Mouse (Mus musculus) heart, embryonic 14.5 days (tissue): ENCODE results near the gene Rhod. TPM values are rescaled to one million over a fixed set of nuclear protein-coding genes. Genes with fewer than 3 reads are reported as not detected.

Experiments used
- ATAC-seq: fragments of 200-750 bp; cut with Nextera tagmentation; 2 replicates; pipeline ENCODE4 v1.8.0; 2017; ENCODE audit warnings: low read depth, moderate TSS enrichment; ENCODE audit not compliant: insufficient number of reproducible peaks, insufficient read depth, low FRiP score
- H3K27ac ChIP-seq, 2 experiments: fragments of 200-500 bp in 1 of 2; fragments of 300-500 bp in 1 of 2; sonication (generic) in 1 of 2; replicated peaks in 1 of 2; 2 replicates each; pipeline ENCODE4 v1.5.1; 2012 to 2014; ENCODE audit warnings: low read depth in 2 of 2, low read length in 2 of 2, control low read depth in 1 of 2, mild to moderate bottlenecking in 1 of 2, mixed read lengths in 1 of 2; ENCODE audit not compliant: control insufficient read depth in 1 of 2, insufficient read depth in 1 of 2
- H3K27me3 ChIP-seq: fragments of 300-500 bp; sonication (generic); 2 replicates; pipeline ENCODE4 v1.6.1; 2014; ENCODE audit warnings: mild to moderate bottlenecking, low read length, control low read depth; ENCODE audit not compliant: control insufficient read depth, insufficient read depth
- H3K36me3 ChIP-seq: fragments of 300-500 bp; sonication (generic); 2 replicates; pipeline ENCODE4 v1.6.1; 2014; ENCODE audit warnings: mild to moderate bottlenecking, control low read depth, low read length, mixed read lengths; ENCODE audit not compliant: control insufficient read depth, insufficient read depth
- H3K4me1 ChIP-seq, 2 experiments: fragments of 200-500 bp in 1 of 2; fragments of 300-500 bp in 1 of 2; sonication (generic) in 1 of 2; 2 replicates each; pipeline ENCODE4 v1.6.1; 2012 to 2014; ENCODE audit warnings: low read length in 2 of 2, control low read depth in 1 of 2, mixed read lengths in 1 of 2; ENCODE audit not compliant: control insufficient read depth in 2 of 2, insufficient read depth in 2 of 2
- H3K4me2 ChIP-seq: fragments of 300-500 bp; sonication (generic); 2 replicates; pipeline ENCODE4 v1.6.1; 2014; ENCODE audit warnings: mild to moderate bottlenecking, low read length
- H3K4me3 ChIP-seq, 2 experiments: fragments of 200-500 bp in 1 of 2; fragments of 300-500 bp in 1 of 2; sonication (generic) in 1 of 2; 2 replicates each; pipeline ENCODE4 v1.5.1; 2012 to 2014; ENCODE audit warnings: low read length in 2 of 2, mild to moderate bottlenecking in 2 of 2, control low read depth in 1 of 2, low read depth in 1 of 2, moderate library complexity in 1 of 2; ENCODE audit not compliant: control insufficient read depth in 1 of 2, insufficient read depth in 1 of 2
- H3K9ac ChIP-seq: fragments of 300-500 bp; sonication (generic); 2 replicates; pipeline ENCODE4 v1.6.1; 2014; ENCODE audit warnings: mild to moderate bottlenecking, low read length
- H3K9me3 ChIP-seq: fragments of 300-500 bp; sonication (generic); 2 replicates; pipeline ENCODE4 v1.6.1; 2016; ENCODE audit warnings: low read length, control low read depth; ENCODE audit not compliant: control insufficient read depth
- WGBS: fragments of 180-500 bp; shearing (Covaris S2); extraction: QIAGEN DNeasy Blood & Tissue Kit; methylation state at CpG from one replicate; pipeline ENCODE4 v1.1.7; 2014; 5-methylcytosine and 5-hydroxymethylcytosine counted together
- polyA plus RNA-seq: library from polyadenylated mRNA; unstranded; fragments of >200 nt; fragmentation: Nextera tagmentation; extraction: Ambion mirVana; gene quantifications from 2 replicates; pipeline ENCODE4 v1.2.1, GENCODE M21; 2014

Gene Rhod
- polyA plus RNA-seq, 1 experiment from 2014 or later: 24.0 TPM

- ATAC-seq: no peak
- whole genome bisulfite sequencing: 9% methylated on average over 21 of the region's 21 CpGs
- Histone ChIP-seq H3K9ac (peak within 1 kb of the TSS; percentile 59), H3K4me3 (peak within 1 kb of the TSS; percentile 38 to 43), H3K4me1 (peaks cover 4 to 6% of the 10 kb centered on the region in 2 experiments; a peak in 3 of 4 replicates), H3K27ac (no peak within 1 kb of the TSS), H3K4me2 (peak within 1 kb of the TSS; percentile 94), H3K36me3 (no peaks in the 10 kb centered on the region), H3K27me3 (peaks cover 23% of the 10 kb centered on the region), H3K9me3 (no peaks in the 10 kb centered on the region)
Measured at GRCm38 (mm10) chr19:4477345-4478189, 38.3 kb upstream of the Rhod start, which contains the start of gene Syt12. Gene Syt12 (minus strand): TSS chr19:4477447.

DNA sequence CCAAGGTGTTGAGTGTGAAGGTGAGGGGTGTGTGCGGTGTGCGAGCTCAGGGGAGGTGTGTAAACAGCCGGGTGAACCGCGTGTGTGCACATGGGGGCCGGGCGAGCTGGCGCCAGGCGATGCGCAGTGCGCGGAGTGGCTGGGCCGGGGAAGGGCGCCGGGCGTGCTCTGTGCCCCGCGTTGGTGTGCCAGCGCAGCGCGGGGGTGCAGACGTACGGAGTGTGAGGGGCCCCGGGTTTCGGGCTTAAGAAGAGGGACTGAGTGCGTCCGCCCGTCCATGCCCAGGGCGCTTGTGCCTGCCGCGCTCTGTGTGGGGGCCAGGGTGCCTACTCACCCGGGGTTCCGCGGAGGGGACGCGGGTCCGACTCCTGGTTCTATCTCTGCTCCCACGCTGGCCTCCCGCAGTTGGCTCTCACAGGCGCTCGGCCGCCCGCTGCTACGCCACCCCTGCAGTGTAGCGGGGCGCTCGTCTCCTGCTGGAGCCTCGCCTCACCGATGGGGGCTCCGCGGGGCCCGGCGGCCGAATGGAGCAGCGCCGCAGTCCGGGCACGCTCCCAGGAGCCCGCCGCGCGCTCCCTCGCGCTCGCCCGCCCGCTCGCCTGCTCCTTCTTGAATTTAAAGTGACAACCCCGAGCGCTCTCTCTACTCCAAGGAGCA, 37.5 kb upstream of the Rhod start:
- H3K4me3 ChIP-seq: peak overlapping the region; percentile 38 to 43
- H3K9me3 ChIP-seq: no peaks in the 10 kb centered on the region
- no peak overlapping the region for H3K27ac ChIP-seq
- under 1% methylated on average over 55 of the region's 70 CpGs for WGBS
- H3K36me3 ChIP-seq: no peaks in the 10 kb centered on the region
- H3K9ac ChIP-seq: peak overlapping the region; percentile 59
- peak overlapping the region; percentile 94 for H3K4me2 ChIP-seq
- H3K27me3 ChIP-seq: peaks cover 23% of the 10 kb centered on the region
- ATAC-seq: peak; percentile 35; the same call in 1 of the 2 replicates
- peaks cover 4 to 6% of the 10 kb centered on the region in 2 experiments; a peak in 3 of 4 replicates for H3K4me1 ChIP-seq

- Histone ChIP-seq H3K9ac (no peak overlapping the region), H3K27ac (no peak overlapping the region), H3K4me2 (no peak overlapping the region), H3K27me3 (peaks cover 23% of the 10 kb centered on the region), H3K9me3 (no peaks in the 10 kb centered on the region), H3K4me3 (no peak overlapping the region), H3K4me1 (peaks cover 4 to 6% of the 10 kb centered on the region in 2 experiments; a peak in 3 of 4 replicates), H3K36me3 (no peaks in the 10 kb centered on the region)
- no peak for ATAC-seq
- WGBS: 76% methylated on average over 11 of the region's 11 CpGs
Measured at GRCm38 (mm10) chr19:4475224-4475925, 36.1 kb upstream of the Rhod start.

DNA sequence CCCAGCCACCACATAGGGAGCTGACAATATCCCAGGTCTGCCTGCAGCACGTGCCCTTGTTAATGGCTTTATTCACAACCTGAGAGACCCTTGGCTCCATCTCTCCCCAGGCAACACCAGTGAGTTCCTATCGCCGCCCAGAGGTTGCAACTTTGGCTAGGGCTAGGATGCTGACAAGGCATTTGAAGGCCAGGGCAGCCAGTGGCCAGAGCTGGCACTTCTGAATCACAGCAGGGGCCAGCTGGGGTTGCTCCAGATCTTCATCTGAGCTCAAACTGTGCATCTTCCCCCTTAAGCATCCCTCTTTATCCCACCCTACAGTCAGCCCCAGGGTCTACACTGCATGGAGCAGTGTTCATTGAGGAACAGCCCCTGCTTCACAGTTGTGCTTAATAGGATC, 35.5 kb upstream of the Rhod start:
- Histone ChIP-seq H3K9ac (no peak overlapping the region), H3K27ac (no peak overlapping the region), H3K36me3 (no peaks in the 10 kb centered on the region), H3K4me1 (peaks cover 4 to 6% of the 10 kb centered on the region in 2 experiments; a peak in 3 of 4 replicates), H3K4me2 (no peak overlapping the region), H3K4me3 (no peak overlapping the region), H3K27me3 (peaks cover 23% of the 10 kb centered on the region), H3K9me3 (no peaks in the 10 kb centered on the region)
- ATAC-seq: no peak
- WGBS: 45% methylated on average over 3 of the region's 3 CpGs

DNA sequence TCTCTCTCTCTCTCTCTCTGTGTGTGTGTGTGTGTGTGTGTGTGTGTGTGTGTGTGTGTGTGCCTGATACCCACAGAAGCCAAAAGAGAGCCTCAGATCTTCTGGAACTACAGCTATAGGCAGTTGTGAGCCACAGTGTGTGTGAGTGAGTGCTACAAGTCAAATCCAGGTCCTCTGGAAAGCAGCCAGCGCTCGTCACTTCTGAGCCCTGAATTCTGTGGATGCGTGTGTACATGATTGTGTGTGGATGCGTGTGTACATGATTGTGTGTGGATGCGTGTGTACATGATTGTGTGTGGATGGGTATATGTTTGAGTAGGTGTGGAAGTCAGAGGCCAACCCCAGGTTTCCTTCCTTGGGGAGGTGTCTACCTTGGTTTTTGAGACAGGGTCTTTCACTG, 34.3 kb upstream of the Rhod start:
- no peaks in the 10 kb centered on the region for H3K9me3 ChIP-seq
- H3K4me3 ChIP-seq: no peak overlapping the region
- H3K27ac ChIP-seq: no peak overlapping the region
- H3K36me3 ChIP-seq: no peaks in the 10 kb centered on the region
- peaks cover 23% of the 10 kb centered on the region for H3K27me3 ChIP-seq
- no peak overlapping the region for H3K9ac ChIP-seq
- no peak overlapping the region for H3K4me2 ChIP-seq
- 77% methylated on average over 5 of the region's 5 CpGs for WGBS
- ATAC-seq: no peak
- peaks cover 4 to 6% of the 10 kb centered on the region in 2 experiments; a peak in 3 of 4 replicates for H3K4me1 ChIP-seq

DNA sequence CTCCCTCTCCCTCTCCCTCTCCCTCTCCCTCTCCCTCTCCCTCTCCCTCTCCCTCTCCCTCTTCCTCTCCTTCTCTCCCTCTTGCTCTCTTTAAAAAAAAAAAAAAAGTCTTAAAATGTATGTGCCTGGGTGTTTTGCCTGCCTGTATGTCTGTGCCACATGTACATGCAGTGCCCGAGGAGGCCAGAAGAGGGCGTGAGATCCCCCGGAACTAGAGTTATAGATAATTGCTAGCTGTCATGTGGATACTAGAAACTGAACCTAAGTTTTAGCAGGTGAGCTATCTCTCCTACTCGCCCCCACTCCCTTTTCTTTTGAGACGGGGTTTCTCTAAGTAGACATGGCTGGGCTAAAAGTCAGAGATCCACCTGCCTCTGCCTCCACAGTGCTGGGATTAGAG, 29.1 kb upstream of the Rhod start:
- no peaks in the 10 kb centered on the region for H3K27me3 ChIP-seq
- no peaks in the 10 kb centered on the region for H3K36me3 ChIP-seq
- 29% methylated on average over 5 of the region's 5 CpGs for WGBS
- no peak for ATAC-seq
- no peaks in the 10 kb centered on the region; a peak in 1 of 4 replicates for H3K4me1 ChIP-seq
- no peak overlapping the region for H3K4me3 ChIP-seq
- H3K9ac ChIP-seq: no peak overlapping the region
- no peak overlapping the region for H3K4me2 ChIP-seq
- H3K9me3 ChIP-seq: no peaks in the 10 kb centered on the region
- H3K27ac ChIP-seq: no peak overlapping the region

DNA sequence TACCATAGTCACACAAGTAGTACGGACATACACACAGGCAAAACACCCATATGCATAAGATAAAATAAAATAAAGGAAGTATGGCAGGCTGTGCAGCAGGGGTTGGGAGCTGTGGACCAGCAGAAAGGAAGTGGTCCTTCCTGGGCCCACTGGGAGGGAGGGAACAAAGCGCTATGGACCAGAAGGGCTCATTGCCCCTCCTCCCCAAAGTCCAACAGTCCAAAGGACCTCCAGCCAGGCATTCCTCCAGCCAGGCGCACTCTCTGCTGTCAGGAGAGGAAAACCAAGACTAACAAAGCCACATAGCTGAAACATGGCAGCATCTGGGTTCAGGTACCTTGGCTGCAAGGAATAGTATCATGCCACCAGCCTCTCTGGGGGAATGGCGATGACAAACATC, 25.4 kb upstream of the Rhod start:
- H3K27ac ChIP-seq: no peak overlapping the region
- no peak overlapping the region for H3K4me3 ChIP-seq
- H3K36me3 ChIP-seq: no peaks in the 10 kb centered on the region
- no peak overlapping the region for H3K9ac ChIP-seq
- no peak for ATAC-seq
- 72% methylated on average over 4 of the region's 4 CpGs for WGBS
- H3K27me3 ChIP-seq: no peaks in the 10 kb centered on the region
- H3K9me3 ChIP-seq: no peaks in the 10 kb centered on the region
- H3K4me1 ChIP-seq: no peaks in the 10 kb centered on the region; a peak in 1 of 4 replicates
- H3K4me2 ChIP-seq: no peak overlapping the region
